Mouse (Mus musculus): Measurements from ENCODE around the gene Mrpl12. TPM values are rescaled to one million over a fixed set of nuclear protein-coding genes. Genes with fewer than 3 reads are reported as not detected.

The Mrpl12 gene
- polyA plus RNA-seq, 1 experiment from 2014 or later = 141 TPM

DNA sequence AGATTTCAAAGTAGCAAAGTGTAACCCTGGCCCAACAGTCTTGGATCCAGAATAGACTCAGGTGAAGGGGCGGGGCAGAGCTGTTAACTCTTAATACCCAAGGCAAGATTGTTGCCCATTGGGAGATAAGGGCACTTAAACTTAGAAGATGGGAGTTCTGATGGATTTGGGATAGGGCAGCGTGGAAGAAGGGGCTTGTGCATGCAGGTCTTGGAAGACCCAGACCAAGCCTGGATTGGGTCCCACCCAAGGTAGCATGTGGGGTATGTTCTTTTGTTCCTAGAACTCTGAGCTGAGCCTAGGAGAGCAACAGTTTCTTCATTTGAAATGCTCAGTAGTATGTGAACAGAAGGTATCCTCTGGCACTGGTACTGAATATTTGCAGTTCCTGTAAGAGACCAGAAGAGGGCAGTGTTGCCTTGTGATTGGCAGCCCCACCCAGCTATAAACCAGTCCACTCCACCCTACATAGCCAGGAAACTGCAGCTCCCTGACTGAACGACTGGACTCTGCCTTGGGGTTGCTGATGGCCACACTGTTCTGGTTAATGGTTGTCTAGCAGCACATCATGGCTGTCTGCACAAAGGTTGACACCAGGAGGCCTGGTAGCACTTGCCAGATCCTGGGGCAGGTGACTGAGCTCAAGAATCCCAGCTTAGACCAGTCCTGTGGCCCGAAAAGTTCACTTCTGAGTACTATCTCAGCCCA lies 4.8 kb downstream of the Mrpl12 start:
- ATAC-seq (ENCODE audit: low FRiP score) (peak; percentile 25), DNase-seq (ENCODE audit: low spot score) (peak; percentile 85)
- Histone ChIP-seq H3K9me3 (ENCODE audit: control insufficient read depth, low read length) (no peaks in the 10 kb centered on the region), H3K9ac (ENCODE audit: low read depth, low read length) (no peak overlapping the region), H3K4me3 (ENCODE audit: low read depth, low read length) (no peak overlapping the region), H3K4me1 (replicated peaks; ENCODE audit: control insufficient read depth, insufficient read depth, low read length) (peaks cover 14% of the 10 kb centered on the region), H3K27ac (ENCODE audit: low read depth, low read length) (no peak overlapping the region), H3K36me3 (ENCODE audit: control insufficient read depth, insufficient read depth, low read length) (no peaks in the 10 kb centered on the region; the same call in 1 of the 2 replicates), H3K27me3 (ENCODE audit: control insufficient read depth, insufficient read depth, low read length) (no peaks in the 10 kb centered on the region), H3K4me2 (replicated peaks; ENCODE audit: low read depth, low read length) (no peak overlapping the region)
- 70% methylated on average over 4 of the region's 4 CpGs for WGBS

DNA sequence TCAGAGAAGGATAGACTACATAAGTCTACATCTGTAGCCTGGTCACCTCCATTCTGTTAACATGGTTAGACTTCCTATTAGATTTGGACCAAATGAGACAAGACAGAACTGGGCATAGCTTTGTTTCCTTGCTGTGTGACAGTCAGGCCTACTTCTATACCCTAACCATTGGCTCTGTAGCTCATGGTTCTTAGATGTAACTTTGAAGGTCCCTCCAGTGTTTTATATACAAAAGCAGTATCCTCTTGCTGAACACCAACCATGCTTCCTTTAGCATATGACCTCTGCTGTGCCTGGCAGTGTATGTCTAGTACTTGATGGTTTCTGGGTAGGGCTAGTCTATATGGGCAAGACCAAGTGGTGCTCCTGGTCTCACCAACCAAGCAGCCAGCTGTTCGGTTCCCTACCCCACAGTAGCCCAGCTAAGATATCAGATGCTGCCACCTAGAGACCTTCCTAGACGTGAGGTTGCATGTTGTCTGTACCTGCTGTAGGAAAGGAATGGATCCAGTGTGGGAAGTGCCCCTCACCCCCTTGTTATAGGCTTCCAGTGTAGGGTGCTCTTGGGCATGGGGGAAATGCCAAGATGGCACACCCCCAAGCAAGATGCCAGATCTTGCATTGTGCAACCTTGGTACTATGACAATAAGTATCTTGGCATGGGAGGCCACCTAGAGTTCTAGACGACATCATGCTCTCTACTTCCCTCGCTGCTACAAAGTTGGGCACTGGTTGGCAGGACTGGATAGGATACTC lies 6.1 kb downstream of the Mrpl12 start:
- Histone ChIP-seq H3K27me3 (ENCODE audit: control insufficient read depth, insufficient read depth, low read length) (no peaks in the 10 kb centered on the region), H3K4me1 (replicated peaks; ENCODE audit: control insufficient read depth, insufficient read depth, low read length) (peaks cover 12% of the 10 kb centered on the region), H3K9me3 (ENCODE audit: control insufficient read depth, low read length) (no peaks in the 10 kb centered on the region), H3K36me3 (ENCODE audit: control insufficient read depth, insufficient read depth, low read length) (no peaks in the 10 kb centered on the region; the same call in 1 of the 2 replicates), H3K9ac (ENCODE audit: low read depth, low read length) (peak overlapping the region; percentile 32; the same call in 1 of the 2 replicates), H3K4me2 (replicated peaks; ENCODE audit: low read depth, low read length) (peak overlapping the region; percentile 96; the same call in 1 of the 2 replicates), H3K27ac (ENCODE audit: low read depth, low read length) (peak overlapping the region; percentile 60; the same call in 1 of the 2 replicates), H3K4me3 (ENCODE audit: low read depth, low read length) (no peak overlapping the region)
- ATAC-seq (ENCODE audit: low FRiP score) (no peak), DNase-seq (ENCODE audit: low spot score) (no peak)
- 32% methylated on average over 4 of the region's 4 CpGs for WGBS

DNA sequence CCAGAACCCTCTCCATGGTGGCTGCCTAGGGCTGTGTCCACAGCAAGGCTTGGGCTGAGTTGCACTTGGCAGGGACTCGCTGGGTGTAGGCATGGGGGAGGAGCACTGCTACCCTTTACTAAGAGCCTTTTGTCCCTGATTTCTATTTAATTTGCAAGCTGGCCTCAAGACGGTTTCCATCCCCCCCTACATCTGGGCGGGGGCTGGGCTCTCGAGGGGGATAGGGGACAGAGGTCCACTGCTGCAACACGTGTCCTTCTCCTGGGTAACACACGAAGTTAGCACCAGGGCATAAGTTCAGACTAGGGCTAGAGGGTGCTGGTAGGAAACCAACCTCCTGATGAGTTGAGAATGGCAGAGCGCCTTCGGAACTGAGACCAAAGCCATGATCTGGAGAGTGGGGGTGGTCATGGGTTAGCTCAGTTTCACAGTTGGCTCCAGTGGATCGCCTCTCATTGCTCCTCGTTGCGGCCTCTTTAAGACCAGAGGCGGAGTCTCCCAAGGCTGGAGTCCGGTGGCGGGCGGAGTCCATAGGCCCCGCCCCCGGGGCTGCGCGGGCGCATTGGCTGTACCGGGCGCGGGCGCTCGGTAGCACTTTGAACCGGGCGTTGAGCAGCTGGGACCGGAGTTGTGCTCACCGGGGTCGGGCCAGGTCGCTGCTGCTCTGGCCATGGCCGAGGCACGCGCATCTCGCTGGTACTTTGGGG lies 7.1 kb downstream of the Mrpl12 start, which contains the start of gene Slc25a10:
TSS of gene Slc25a10 (plus strand) at position 524 of the 707 bp plus-strand sequence.
- Histone ChIP-seq H3K27me3 (ENCODE audit: control insufficient read depth, insufficient read depth, low read length) (no peaks in the 10 kb centered on the region), H3K36me3 (ENCODE audit: control insufficient read depth, insufficient read depth, low read length) (peaks cover 4% of the 10 kb centered on the region; the same call in 1 of the 2 replicates), H3K4me1 (replicated peaks; ENCODE audit: control insufficient read depth, insufficient read depth, low read length) (peaks cover 9% of the 10 kb centered on the region), H3K4me3 (ENCODE audit: low read depth, low read length) (peak within 1 kb of the TSS; percentile 64), H3K27ac (ENCODE audit: low read depth, low read length) (peak within 1 kb of the TSS; percentile 60), H3K9ac (ENCODE audit: low read depth, low read length) (peak within 1 kb of the TSS; percentile 68), H3K4me2 (replicated peaks; ENCODE audit: low read depth, low read length) (peak within 1 kb of the TSS; percentile 96), H3K9me3 (ENCODE audit: control insufficient read depth, low read length) (no peaks in the 10 kb centered on the region)
- WGBS = under 1% methylated on average over 35 of the region's 35 CpGs
- peak; percentile 94 for DNase-seq (ENCODE audit: low spot score)
- ATAC-seq (ENCODE audit: low FRiP score) = peak; percentile 90

DNA sequence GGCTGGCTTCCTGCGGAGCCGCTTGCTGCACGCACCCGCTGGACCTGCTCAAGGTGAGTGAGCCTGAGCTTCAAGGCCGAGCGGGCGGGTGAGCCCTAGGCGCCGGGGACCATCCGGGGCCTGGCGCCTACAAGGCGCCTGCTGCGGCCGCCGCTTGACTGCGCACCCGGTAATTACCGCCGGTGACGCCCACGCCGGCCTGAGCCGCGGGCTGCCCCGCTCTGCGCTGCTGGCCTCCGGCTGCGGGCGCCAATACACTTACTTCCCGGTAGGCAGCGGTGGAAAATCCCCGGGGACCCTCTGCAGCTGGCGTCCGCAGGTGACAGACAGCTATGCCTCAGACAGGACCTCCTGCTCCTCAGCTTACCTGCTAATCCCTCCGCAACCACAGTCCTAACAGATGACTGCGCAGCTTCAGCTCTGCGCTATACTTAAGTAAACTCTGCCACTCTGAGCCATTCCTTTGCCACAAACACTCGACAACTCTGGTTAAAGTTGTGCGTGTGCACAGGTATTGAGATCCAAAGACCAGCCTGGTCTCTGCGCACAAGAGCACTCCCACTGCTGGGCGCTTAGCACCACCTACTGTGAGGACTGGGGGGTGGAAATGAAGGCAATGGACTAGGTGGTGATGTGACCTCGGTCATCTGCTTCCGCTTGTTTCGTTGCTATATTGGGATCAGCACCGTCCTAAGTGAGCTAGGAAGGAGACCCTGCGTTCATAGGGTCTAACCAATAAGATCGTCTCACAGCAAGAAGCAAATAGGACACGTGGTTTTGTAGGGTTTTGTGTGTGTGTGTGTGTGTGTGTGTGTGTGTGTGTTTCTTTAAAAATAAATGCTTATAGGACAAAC lies 7.8 kb downstream of the Mrpl12 start:
- Histone ChIP-seq H3K36me3 (ENCODE audit: control insufficient read depth, insufficient read depth, low read length) (peaks cover 4% of the 10 kb centered on the region; the same call in 1 of the 2 replicates), H3K9ac (ENCODE audit: low read depth, low read length) (peak overlapping the region; percentile 68), H3K4me3 (ENCODE audit: low read depth, low read length) (peak overlapping the region; percentile 64), H3K27me3 (ENCODE audit: control insufficient read depth, insufficient read depth, low read length) (no peaks in the 10 kb centered on the region), H3K4me1 (replicated peaks; ENCODE audit: control insufficient read depth, insufficient read depth, low read length) (peaks cover 9% of the 10 kb centered on the region), H3K9me3 (ENCODE audit: control insufficient read depth, low read length) (no peaks in the 10 kb centered on the region), H3K4me2 (replicated peaks; ENCODE audit: low read depth, low read length) (peak overlapping the region; percentile 96), H3K27ac (ENCODE audit: low read depth, low read length) (peak overlapping the region; percentile 40)
- DNase-seq (ENCODE audit: low spot score) = peak; percentile 55
- under 1% methylated on average over 48 of the region's 48 CpGs for WGBS
- ATAC-seq (ENCODE audit: low FRiP score) = peak; percentile 41

DNA sequence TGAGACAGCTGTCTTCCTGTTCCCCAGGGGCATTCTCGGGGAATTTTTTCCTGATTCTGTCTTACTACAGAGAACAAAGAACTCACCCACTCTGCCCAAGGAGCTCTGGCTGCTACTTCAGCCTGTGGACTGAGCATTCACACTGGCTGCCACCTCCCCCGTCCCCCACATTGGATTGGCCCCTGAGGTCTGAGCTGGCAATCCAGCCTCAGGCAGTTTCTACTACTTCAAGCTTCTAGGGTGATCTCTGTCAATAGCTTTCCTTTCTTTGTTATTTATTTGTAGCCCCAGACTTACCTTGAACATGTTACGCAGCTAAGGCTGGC lies 8.4 kb downstream of the Mrpl12 start:
- DNase-seq (ENCODE audit: low spot score) = no peak
- Histone ChIP-seq H3K9me3 (ENCODE audit: control insufficient read depth, low read length) (no peaks in the 10 kb centered on the region), H3K36me3 (ENCODE audit: control insufficient read depth, insufficient read depth, low read length) (peaks cover 8% of the 10 kb centered on the region; the same call in 1 of the 2 replicates), H3K4me2 (replicated peaks; ENCODE audit: low read depth, low read length) (peak overlapping the region; percentile 96), H3K4me3 (ENCODE audit: low read depth, low read length) (peak overlapping the region; percentile 64), H3K27ac (ENCODE audit: low read depth, low read length) (0 out of 2 replicates have a peak overlapping the region, but pooled peaks have one; percentile 40), H3K4me1 (replicated peaks; ENCODE audit: control insufficient read depth, insufficient read depth, low read length) (peaks cover 9% of the 10 kb centered on the region), H3K9ac (ENCODE audit: low read depth, low read length) (peak overlapping the region; percentile 68; the same call in 1 of the 2 replicates), H3K27me3 (ENCODE audit: control insufficient read depth, insufficient read depth, low read length) (no peaks in the 10 kb centered on the region)
- 29% methylated on average over 3 of the region's 3 CpGs for WGBS
- ATAC-seq (ENCODE audit: low FRiP score) = no peak

DNA sequence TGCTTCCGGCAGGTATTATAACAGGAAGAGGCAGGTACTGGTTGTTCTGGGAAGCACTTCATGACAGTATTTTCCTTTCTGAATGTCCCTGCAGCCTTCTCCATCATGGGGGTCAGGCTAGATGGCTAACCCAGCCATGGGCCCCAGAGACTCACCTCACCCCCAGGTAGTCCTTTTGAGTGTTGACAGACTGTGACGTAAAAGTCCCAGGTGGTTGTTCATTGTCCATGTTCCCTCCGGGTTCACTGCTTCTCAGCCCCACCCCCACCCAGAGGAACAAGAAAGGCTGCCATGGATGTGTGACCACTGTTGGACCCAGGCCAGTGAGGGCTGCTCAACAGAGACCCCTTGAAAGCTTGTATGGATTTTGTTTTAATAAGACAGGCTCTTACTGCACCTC lies 8.9 kb downstream of the Mrpl12 start:
- Histone ChIP-seq H3K9ac (ENCODE audit: low read depth, low read length) (peak overlapping the region; percentile 68; the same call in 1 of the 2 replicates), H3K27me3 (ENCODE audit: control insufficient read depth, insufficient read depth, low read length) (no peaks in the 10 kb centered on the region), H3K27ac (ENCODE audit: low read depth, low read length) (no peak overlapping the region), H3K4me2 (replicated peaks; ENCODE audit: low read depth, low read length) (peak overlapping the region; percentile 96), H3K36me3 (ENCODE audit: control insufficient read depth, insufficient read depth, low read length) (peaks cover 8% of the 10 kb centered on the region; the same call in 1 of the 2 replicates), H3K4me1 (replicated peaks; ENCODE audit: control insufficient read depth, insufficient read depth, low read length) (peaks cover 9% of the 10 kb centered on the region), H3K4me3 (ENCODE audit: low read depth, low read length) (0 out of 2 replicates have a peak overlapping the region, but pooled peaks have one; percentile 64), H3K9me3 (ENCODE audit: control insufficient read depth, low read length) (no peaks in the 10 kb centered on the region)
- ATAC-seq (ENCODE audit: low FRiP score) (no peak), DNase-seq (ENCODE audit: low spot score) (no peak)
- WGBS = 61% methylated on average over 3 of the region's 3 CpGs

DNA sequence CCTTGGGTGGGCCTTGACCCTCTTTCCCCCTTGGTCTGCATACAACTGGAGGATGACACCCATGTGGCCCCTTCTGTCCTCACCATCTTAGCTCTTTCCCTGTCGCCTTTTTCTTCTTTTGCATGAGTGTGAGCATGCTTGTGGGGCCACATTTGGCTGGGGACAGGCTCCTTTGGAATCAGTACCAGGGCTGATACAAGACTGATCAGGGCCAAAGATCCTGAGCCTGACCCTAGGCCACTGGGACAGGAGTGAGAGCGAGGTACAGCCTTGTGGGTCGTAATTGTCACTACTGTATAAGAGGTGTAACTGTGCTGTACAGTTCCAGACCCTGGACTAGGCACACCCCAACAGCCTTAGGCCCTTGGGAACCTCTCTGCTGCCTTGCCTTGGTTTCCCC lies 9.5 kb downstream of the Mrpl12 start:
- Histone ChIP-seq H3K27me3 (ENCODE audit: control insufficient read depth, insufficient read depth, low read length) (no peaks in the 10 kb centered on the region), H3K9me3 (ENCODE audit: control insufficient read depth, low read length) (no peaks in the 10 kb centered on the region), H3K4me3 (ENCODE audit: low read depth, low read length) (0 out of 2 replicates have a peak overlapping the region, but pooled peaks have one; percentile 2), H3K36me3 (ENCODE audit: control insufficient read depth, insufficient read depth, low read length) (peaks cover 8% of the 10 kb centered on the region; the same call in 1 of the 2 replicates), H3K9ac (ENCODE audit: low read depth, low read length) (no peak overlapping the region), H3K4me2 (replicated peaks; ENCODE audit: low read depth, low read length) (no peak overlapping the region), H3K27ac (ENCODE audit: low read depth, low read length) (no peak overlapping the region), H3K4me1 (replicated peaks; ENCODE audit: control insufficient read depth, insufficient read depth, low read length) (peaks cover 9% of the 10 kb centered on the region)
- ATAC-seq (ENCODE audit: low FRiP score) (no peak), DNase-seq (ENCODE audit: low spot score) (no peak)
- 91% methylated on average over 3 of the region's 3 CpGs for WGBS
